In the genomic region with DNA sequence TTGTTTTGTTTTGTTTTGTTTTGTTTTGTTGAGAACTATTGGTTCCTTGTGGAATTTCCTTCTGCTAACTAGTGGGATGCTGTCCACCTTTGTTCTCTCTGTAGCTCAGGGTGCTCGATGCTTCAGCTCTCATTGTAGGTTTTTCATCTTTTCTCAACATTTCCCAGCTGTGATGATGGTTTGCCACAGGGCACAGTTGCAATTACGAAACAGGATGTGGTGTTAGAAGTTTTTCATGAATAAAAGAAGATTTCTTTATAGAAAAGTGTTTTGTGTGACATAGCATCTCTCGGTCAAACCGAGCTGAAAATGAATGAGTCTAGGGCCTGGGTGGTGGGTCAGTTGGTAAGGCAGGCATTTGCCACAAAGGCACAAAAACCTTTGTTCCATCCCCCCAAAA, we compare ENCODE assay signal across 23 mouse cellular contexts.
DNase-seq lines count a peak whose midpoint lies in the region; ATAC-seq and TF ChIP-seq lines count a peak whose summit lies in the region.
"Had no signal": no experiment of that assay in that cellular context is flagged by ENCODE, and none has a peak within 500 bp of the region (broad histone marks: within the 10 kb centered on the region; RNA-seq: fewer than 3 reads in every experiment).

No protein-coding gene starts in this region.

- no peak overlapping the region for H3K4me3 ChIP-seq in stomach, postnatal 0 days (ENCODE audit: low read depth, low read length)
- H3K4me3 ChIP-seq: gastrocnemius, adult 2 months; heart, embryonic 12.5 days; heart, embryonic 15.5 days had no signal

- no peak overlapping the region for H3K27ac ChIP-seq in stomach, postnatal 0 days (replicated peaks)
- H3K27ac ChIP-seq: gastrocnemius, adult 2 months; heart, embryonic 15.5 days; hindbrain, embryonic 14.5 days; hindbrain, postnatal 0 days had no signal

- H3K9ac ChIP-seq in stomach, postnatal 0 days (ENCODE audit: low read length): no peak overlapping the region
- H3K9ac ChIP-seq: forebrain, postnatal 0 days; heart, embryonic 12.5 days; heart, embryonic 15.5 days; hindbrain, embryonic 14.5 days had no signal

- H3K27me3 ChIP-seq in stomach, postnatal 0 days (ENCODE audit: control insufficient read depth, insufficient read depth, low read length): no peaks in the 10 kb centered on the region
- H3K27me3 ChIP-seq: heart, embryonic 12.5 days; heart, embryonic 15.5 days had no signal

- no peak overlapping the region for H3K4me2 ChIP-seq in stomach, postnatal 0 days (replicated peaks; ENCODE audit: low read depth)
- H3K4me2 ChIP-seq: heart, embryonic 12.5 days; heart, embryonic 15.5 days; hindbrain, embryonic 14.5 days had no signal

- peak; percentile 50 for ATAC-seq in common myeloid progenitor, adult 5-6 weeks (replicated peaks; ENCODE audit: low read depth, poor library complexity, severe bottlenecking)
- ATAC-seq in hematopoietic stem cell, adult 5-6 weeks (replicated peaks in 1 of 2; ENCODE audit: insufficient read depth in 1 of 2, low FRiP score in 2 of 2, low TSS enrichment in 1 of 2, low read depth in 1 of 2, poor library complexity in 2 of 2, severe bottlenecking in 2 of 2): peak; percentile 32 to 36; a peak in 3 of 4 replicates
- no peak for ATAC-seq in stomach, postnatal 0 days (ENCODE audit: low FRiP score, low TSS enrichment)
- ATAC-seq: activated CD4-positive, CD25-positive, alpha-beta regulatory T cell, adult 4 months; forebrain, embryonic 14.5 days; hindbrain, postnatal 0 days had no signal

- H3K9me3 ChIP-seq in stomach, postnatal 0 days (ENCODE audit: control insufficient read depth, low read length): no peaks in the 10 kb centered on the region
- H3K9me3 ChIP-seq: heart, embryonic 12.5 days; heart, embryonic 15.5 days had no signal

- no peaks in the 10 kb centered on the region for H3K4me1 ChIP-seq in stomach, postnatal 0 days (replicated peaks; ENCODE audit: control insufficient read depth, insufficient read depth)
- H3K4me1 ChIP-seq: heart, embryonic 12.5 days; heart, embryonic 15.5 days had no signal

- WGBS in stomach, postnatal 0 days: 83% methylated on average over 4 of the region's 4 CpGs

- peak; percentile 5 for DNase-seq in 416B (ENCODE audit: low read depth)
- no peak for DNase-seq in right cerebral cortex, postnatal 14 days
- DNase-seq in stomach, postnatal 0 days (ENCODE audit: low spot score): no peak
- no peak for DNase-seq in retina, embryonic 14.5 days (ENCODE audit: low spot score)
- DNase-seq: adrenal gland, adult 8-10 months; adrenal gland, postnatal 25 days; cerebellum, adult 11-12 months; cerebellum, adult 8-10 months; cerebellum, postnatal 36 days; gastrocnemius, adult 2 months; gastrocnemius, postnatal 14 days; heart, adult 18-20 months; heart, postnatal 10 days; heart, postnatal 36 days had no signal

- no peak for TF ChIP-seq EP300 in stomach, postnatal 0 days (optimal IDR thresholded peaks at IDR 0.05)

- no peaks in the 10 kb centered on the region for H3K36me3 ChIP-seq in stomach, postnatal 0 days (ENCODE audit: control insufficient read depth, insufficient read depth, low read length)
- H3K36me3 ChIP-seq: heart, embryonic 12.5 days; heart, embryonic 15.5 days had no signal

- TF ChIP-seq CTCF in stomach, postnatal 0 days (IDR thresholded peaks at IDR 0.05; ENCODE audit: low read depth): no peak
